Mouse (Mus musculus) CH12.LX (cell line): ENCODE measurements around the gene Fst. TPM values are rescaled to one million over a fixed set of nuclear protein-coding genes. Genes with fewer than 3 reads are reported as not detected.

ENCODE experiments used
- DNase-seq: peaks from one replicate; pipeline ENCODE4 v3.0.0-alpha.2; 2013; ENCODE audit errors: extremely low read depth
- H3K27ac ChIP-seq: 2 replicates; pipeline ENCODE4 v1.5.1; 2012; ENCODE audit warnings: low read depth, mild to moderate bottlenecking, control low read depth, moderate library complexity; ENCODE audit not compliant: insufficient read depth
- H3K27me3 ChIP-seq: replicated peaks from 2 replicates; pipeline ENCODE3; 2012; ENCODE audit warnings: inconsistent platforms
- H3K36me3 ChIP-seq, 2 experiments: replicated peaks in 1 of 2; 2 replicates each; pipeline versions ENCODE3 to v1.6.1; 2012; ENCODE audit warnings: inconsistent platforms in 1 of 2, low read length in 1 of 2, mild to moderate bottlenecking in 1 of 2, mixed read lengths in 1 of 2, moderate library complexity in 1 of 2; ENCODE audit not compliant: control insufficient read depth in 1 of 2, insufficient read depth in 1 of 2
- H3K4me1 ChIP-seq, 2 experiments: 2 replicates each; pipeline ENCODE4 v1.6.1; 2012; ENCODE audit warnings: inconsistent platforms in 1 of 2, moderate library complexity in 1 of 2; ENCODE audit not compliant: insufficient read depth in 2 of 2, control insufficient read depth in 1 of 2
- H3K4me2 ChIP-seq: 2 replicates; pipeline ENCODE4 v1.6.1; 2012; ENCODE audit warnings: low read depth, mild to moderate bottlenecking, control low read depth; ENCODE audit not compliant: poor library complexity, insufficient read depth, severe bottlenecking
- H3K4me3 ChIP-seq, 3 experiments: fragments of 150-350 bp in 1 of 3; sonication (generic) in 1 of 3; replicated peaks in 1 of 3; 2 replicates each; pipeline versions ENCODE3 to v1.5.1; 2011 to 2012; ENCODE audit warnings: low read depth in 2 of 3, low read length in 2 of 3, mild to moderate bottlenecking in 2 of 3, moderate library complexity in 2 of 3, control low read depth in 1 of 3, improper control_type of control experiment in 1 of 3, inconsistent platforms in 1 of 3, mixed read lengths in 1 of 3; ENCODE audit not compliant: poor library complexity in 1 of 3
- H3K79me2 ChIP-seq: replicated peaks from 2 replicates; pipeline ENCODE4 v1.6.1; 2012; ENCODE audit warnings: mild to moderate bottlenecking, moderate library complexity; ENCODE audit not compliant: control insufficient read depth, poor library complexity, insufficient read depth, severe bottlenecking; ENCODE audit errors: extremely low read depth
- H3K9ac ChIP-seq: 2 replicates; pipeline ENCODE4 v1.6.1; 2012; ENCODE audit warnings: low read depth, mild to moderate bottlenecking, control low read depth, moderate library complexity; ENCODE audit not compliant: insufficient read depth
- H3K9me3 ChIP-seq: replicated peaks from 2 replicates; pipeline ENCODE3; 2012; ENCODE audit warnings: low read length, inconsistent platforms, mixed read lengths
- BHLHE40 ChIP-seq: IDR thresholded peaks from 2 replicates; pipeline ENCODE4 v1.6.1; 2011; ENCODE audit warnings: mild to moderate bottlenecking, low read depth, low read length, improper control_type of control experiment
- CHD2 ChIP-seq: IDR thresholded peaks from 2 replicates; pipeline ENCODE4 v1.6.1; 2011; ENCODE audit warnings: low read length, improper control_type of control experiment
- EP300 ChIP-seq: IDR thresholded peaks from 2 replicates; pipeline ENCODE4 v1.6.1; 2011; ENCODE audit warnings: low read length, improper control_type of control experiment
- HCFC1 ChIP-seq: IDR thresholded peaks from 2 replicates; pipeline ENCODE4 v1.6.1; 2012; ENCODE audit warnings: low read depth, mild to moderate bottlenecking, inconsistent platforms, low read length, improper control_type of control experiment
- IRF4 ChIP-seq: IDR thresholded peaks from 2 replicates; pipeline ENCODE4 v1.6.1; 2014; ENCODE audit warnings: low read depth, mild to moderate bottlenecking, inconsistent platforms, low read length, improper control_type of control experiment
- JUN ChIP-seq: IDR thresholded peaks from 2 replicates; pipeline ENCODE4 v1.6.1; 2011; ENCODE audit warnings: low read depth, mild to moderate bottlenecking, low read length, improper control_type of control experiment, moderate library complexity; ENCODE audit not compliant: insufficient read depth
- MAFK ChIP-seq: IDR thresholded peaks from 2 replicates; pipeline ENCODE4 v1.6.1; 2011; ENCODE audit warnings: low read length, improper control_type of control experiment; ENCODE audit not compliant: insufficient replicate concordance
- MAX ChIP-seq: IDR thresholded peaks from 2 replicates; pipeline ENCODE4 v1.6.1; 2011; ENCODE audit warnings: low read length, improper control_type of control experiment
- MEF2A ChIP-seq: IDR thresholded peaks from 2 replicates; pipeline ENCODE4 v1.6.1; 2014; ENCODE audit warnings: low read depth, mild to moderate bottlenecking, inconsistent platforms, low read length, improper control_type of control experiment, borderline replicate concordance
- MXI1 ChIP-seq: IDR thresholded peaks from 2 replicates; pipeline ENCODE4 v1.6.1; 2011; ENCODE audit warnings: mild to moderate bottlenecking, low read depth, low read length, improper control_type of control experiment
- MYC ChIP-seq: IDR thresholded peaks from 2 replicates; pipeline ENCODE4 v1.6.1; 2011; ENCODE audit warnings: low read depth, mild to moderate bottlenecking, improper control_type of control experiment, low read length
- NELFE ChIP-seq: IDR thresholded peaks from 2 replicates; pipeline ENCODE4 v1.6.1; 2011; ENCODE audit warnings: low read depth, low read length, improper control_type of control experiment
- NRF1 ChIP-seq: IDR thresholded peaks from 2 replicates; pipeline ENCODE4 v1.6.1; 2014; ENCODE audit warnings: low read depth, mild to moderate bottlenecking, inconsistent platforms, low read length, improper control_type of control experiment, moderate library complexity
- PAX5 ChIP-seq: IDR thresholded peaks from 2 replicates; pipeline ENCODE4 v1.6.1; 2012; ENCODE audit warnings: low read length, inconsistent platforms, mixed read lengths
- POLR2A ChIP-seq: IDR thresholded peaks from 2 replicates; pipeline ENCODE4 v1.6.1; 2011; ENCODE audit warnings: low read depth, mild to moderate bottlenecking, improper control_type of control experiment, low read length
- RAD21 ChIP-seq: IDR thresholded peaks from 2 replicates; pipeline ENCODE4 v1.6.1; 2011; ENCODE audit warnings: low read depth, mild to moderate bottlenecking, low read length, improper control_type of control experiment, moderate library complexity
- RCOR1 ChIP-seq: conservative IDR thresholded peaks from 2 replicates; pipeline ENCODE4 v1.6.1; 2012; ENCODE audit warnings: low read depth, mild to moderate bottlenecking, inconsistent platforms, low read length, improper control_type of control experiment
- SIN3A ChIP-seq: IDR thresholded peaks from 2 replicates; pipeline ENCODE4 v1.6.1; 2012; ENCODE audit warnings: low read length, improper control_type of control experiment, inconsistent platforms
- SMC3 ChIP-seq: IDR thresholded peaks from 2 replicates; pipeline ENCODE4 v1.6.1; 2011; ENCODE audit warnings: low read depth, low read length, improper control_type of control experiment
- TBP ChIP-seq: conservative IDR thresholded peaks from 2 replicates; pipeline ENCODE4 v1.6.1; 2011; ENCODE audit warnings: low read depth, low read length, improper control_type of control experiment
- UBTF ChIP-seq: IDR thresholded peaks from 2 replicates; pipeline ENCODE4 v1.6.1; 2012; ENCODE audit warnings: low read depth, mild to moderate bottlenecking, inconsistent platforms, low read length, improper control_type of control experiment, moderate library complexity
- ZKSCAN1 ChIP-seq: IDR thresholded peaks from 2 replicates; pipeline ENCODE4 v1.6.1; 2012; ENCODE audit warnings: low read depth, inconsistent platforms, low read length, improper control_type of control experiment, borderline replicate concordance
- ZMIZ1 ChIP-seq: IDR thresholded peaks from 2 replicates; pipeline ENCODE4 v1.6.1; 2012; ENCODE audit warnings: low read depth, mild to moderate bottlenecking, inconsistent platforms, low read length, improper control_type of control experiment
- ZNF384 ChIP-seq: IDR thresholded peaks from 2 replicates; pipeline ENCODE4 v1.6.1; 2012; ENCODE audit warnings: low read depth, low read length, improper control_type of control experiment, inconsistent platforms
- dilution Hi-C: fragments of 300-500 bp; cut with MboI; formaldehyde crosslinking; loops from 2 replicates; pipeline ENCODE4 v1.14.3; 2020; ENCODE audit warnings: low sequenced_read_pairs; ENCODE audit not compliant: extremely low pct_unique_long_range_greater_than_20kb, extremely low pct_ligation_motif_present
- in situ Hi-C: fragments of 300-500 bp; cut with MboI; formaldehyde crosslinking; loops from 3 replicates; pipeline ENCODE4 v1.14.3; 2019; ENCODE audit warnings: low sequenced_read_pairs, low pct_ligation_motif_present, low pct_unique_long_range_greater_than_20kb, mixed read lengths
- polyA plus RNA-seq: library from polyadenylated mRNA; unstranded; fragments of >175 nt; gene quantifications from 2 replicates; pipeline ENCODE4 v1.2.1, GENCODE M21; 2012; ENCODE audit warnings: low read depth; ENCODE audit not compliant: insufficient read length
- total RNA-seq, 2 experiments: library from RNA; depleted of rRNA; stranded (reverse); fragments of 300-350 nt in 1 of 2; fragments of >200 nt in 1 of 2; gene quantifications; 2 replicates each; pipeline ENCODE4 v1.2.3; 2012 to 2014

Fst gene
- total RNA-seq (2012; rRNA removed) (not detected in 2 replicates), total RNA-seq (2014; rRNA removed) (not detected in 2 replicates), polyA plus RNA-seq (not detected in 2 replicates)

DNA sequence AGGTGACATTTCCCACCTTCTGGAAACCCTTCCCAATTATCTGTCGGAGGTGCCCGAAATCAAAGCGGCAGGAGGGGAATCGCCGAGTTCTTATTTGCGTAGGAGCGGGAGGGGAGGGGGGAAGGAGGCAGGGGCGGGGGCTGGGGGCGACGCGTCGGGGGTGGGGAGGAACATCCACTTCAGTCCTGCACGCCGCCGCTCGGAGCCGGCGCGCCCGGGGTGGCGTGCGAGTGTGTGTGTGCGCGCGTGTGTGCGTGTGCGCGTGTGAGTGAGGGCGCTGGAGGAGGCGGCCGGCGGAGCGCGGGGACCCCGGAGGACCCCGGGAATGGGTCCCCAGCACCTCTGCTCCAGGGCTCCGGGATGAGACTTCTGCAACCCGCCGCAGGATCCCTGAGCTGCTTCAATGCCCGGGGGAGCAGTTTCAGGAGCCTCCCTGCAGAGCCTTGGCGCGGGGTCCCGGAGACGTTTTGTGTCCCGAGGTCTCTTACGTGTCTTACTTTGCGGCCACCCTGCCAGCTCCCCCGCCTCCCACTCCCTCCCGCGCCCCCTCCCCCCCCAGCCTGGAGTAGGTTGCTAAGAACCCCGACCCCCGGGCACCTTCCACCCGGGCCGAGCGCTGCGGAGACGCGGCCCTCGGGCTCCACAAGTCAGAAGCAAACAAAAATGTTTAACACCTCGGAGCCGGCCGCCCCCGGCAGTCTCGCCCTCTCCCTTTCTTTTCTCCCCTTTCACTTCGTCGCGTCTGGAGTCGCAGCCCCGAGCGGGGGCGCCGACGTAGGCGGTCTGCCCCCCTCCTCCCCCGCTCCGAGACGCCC lies at the start of gene Fst:
Fst (minus strand) TSS at position 66 of the 815 bp plus-strand sequence.
- H3K9ac ChIP-seq, result no peak within 1 kb of the TSS

DNA sequence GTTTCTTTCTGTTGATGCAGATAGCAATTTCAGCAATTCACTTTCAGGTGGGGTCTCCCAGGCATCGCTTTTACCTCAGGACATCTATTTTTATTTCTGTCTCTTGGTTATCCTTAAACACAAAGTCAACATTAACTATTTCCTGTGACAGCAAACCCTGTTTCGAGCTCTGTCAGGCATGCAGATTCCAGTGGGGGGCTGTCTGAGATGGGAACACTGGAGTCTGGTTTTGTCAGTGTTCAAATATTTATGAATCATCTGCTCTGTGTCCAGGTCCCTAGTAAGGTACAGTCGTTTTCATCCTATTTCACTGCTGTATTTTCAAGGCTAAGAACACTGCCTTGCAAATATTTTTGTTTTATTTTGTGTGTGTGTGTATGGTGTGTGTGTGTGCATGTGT lies 35.1 kb upstream of the Fst start:
- H3K4me1 ChIP-seq, result 0 out of 4 replicates have a peak, but pooled peaks cover 0 to 3% of the 10 kb centered on the region in 2 experiments
- DNase-seq, result no peak
- TF ChIP-seq MYC (no peak), MAX (no peak), ZKSCAN1 (no peak), MAFK (no peak), UBTF (no peak), EP300 (no peak), BHLHE40 (no peak), SMC3 (no peak), NRF1 (no peak), TBP (no peak), NELFE (no peak), RAD21 (no peak), MEF2A (no peak), MXI1 (no peak), PAX5 (no peak), ZNF384 (no peak)
- no peaks in the 10 kb centered on the region for H3K79me2 ChIP-seq
- H3K27ac ChIP-seq, result no peak overlapping the region
- in situ Hi-C loops (loop anchor here (25.0 kb wide), 1 partner anchor 407 kb away; no protein-coding TSS in a partner anchor), dilution Hi-C loops (no loop called here)
- no peaks in the 10 kb centered on the region for H3K9me3 ChIP-seq
- H3K27me3 ChIP-seq, result no peaks in the 10 kb centered on the region
- H3K36me3 ChIP-seq, result no peaks in the 10 kb centered on the region
- H3K4me2 ChIP-seq, result no peak overlapping the region
- H3K9ac ChIP-seq, result no peak overlapping the region
- no peak overlapping the region for H3K4me3 ChIP-seq

More for the DNA sequence above, at the start of gene Fst:
- no peak within 1 kb of the TSS for H3K27ac ChIP-seq
- no peak for DNase-seq
- in situ Hi-C loops (loop anchor here (25.0 kb wide), 1 partner anchor 572 kb away; no protein-coding TSS in a partner anchor), dilution Hi-C loops (no loop called here)
- no peak within 1 kb of the TSS for H3K4me3 ChIP-seq
- H3K79me2 ChIP-seq, result no peaks in the 10 kb centered on the region
- no peak within 1 kb of the TSS for H3K4me2 ChIP-seq
- H3K27me3 ChIP-seq, result no peaks in the 10 kb centered on the region
- H3K9me3 ChIP-seq, result peaks cover 13% of the 10 kb centered on the region
- no peak for TF ChIP-seq POLR2A
- TF ChIP-seq ZMIZ1, result no peak
- TF ChIP-seq CHD2, result no peak
- no peak for TF ChIP-seq JUN
- TF ChIP-seq HCFC1, result no peak
- no peak for TF ChIP-seq BHLHE40
- no peak for TF ChIP-seq NRF1
- no peak for TF ChIP-seq MAX
- no peak for TF ChIP-seq IRF4
- no peak for TF ChIP-seq NELFE
- no peak for TF ChIP-seq SIN3A
- TF ChIP-seq RCOR1, result no peak
- no peaks in the 10 kb centered on the region for H3K36me3 ChIP-seq
- no peaks in the 10 kb centered on the region for H3K4me1 ChIP-seq
